Mouse (Mus musculus): Measurements from ENCODE around the gene Ncdn.

GRCm38 (mm10) chr4:126732111-126732510, 21.1 kb downstream of the Ncdn start:
- TF ChIP-seq ZC3H11A (IDR thresholded peaks at IDR 0.05; ENCODE audit: borderline replicate concordance, low read depth, low read length) (no peak), CHD2 (IDR thresholded peaks at IDR 0.05; ENCODE audit: low read depth, low read length) (no peak), HCFC1 (IDR thresholded peaks at IDR 0.05; ENCODE audit: borderline replicate concordance, insufficient read depth, low read length) (no peak), MAFK (IDR thresholded peaks at IDR 0.05; ENCODE audit: insufficient read depth, low read depth, low read length) (no peak), ZNF384 (IDR thresholded peaks at IDR 0.05; ENCODE audit: low read depth, low read length) (no peak)

All from ES-E14 (cell line).